Mouse (Mus musculus) midbrain, embryonic 11.5 days (tissue): ENCODE measurements at regions not wholly inside any gene's neighbourhood (a gene's known extent, or its start where the extent isn't known, plus 50 kb on each side); places are given as distances from the start of the nearest gene placed in this dataset.

Experiments used
- ATAC-seq: fragments of 200-750 bp; cut with Nextera tagmentation; 2 replicates; pipeline ENCODE4 v1.8.0; 2017; ENCODE audit warnings: moderate TSS enrichment, moderate library complexity; ENCODE audit not compliant: low FRiP score
- DNase-seq: peaks from one replicate; pipeline ENCODE4 v3.0.0; 2015; ENCODE audit warnings: low spot score; ENCODE audit errors: missing footprints
- H3K27ac ChIP-seq: fragments of 300-500 bp; sonication (generic); 2 replicates; pipeline ENCODE4 v1.5.1; 2014; ENCODE audit warnings: low read depth, low read length
- H3K27me3 ChIP-seq: fragments of 300-500 bp; sonication (generic); 2 replicates; pipeline ENCODE4 v1.6.1; 2014; ENCODE audit warnings: mild to moderate bottlenecking, low read length, moderate library complexity, mixed read lengths; ENCODE audit not compliant: control insufficient read depth, insufficient read depth
- H3K36me3 ChIP-seq: fragments of 300-500 bp; sonication (generic); 2 replicates; pipeline ENCODE4 v1.6.1; 2014; ENCODE audit warnings: mild to moderate bottlenecking, low read length, moderate library complexity, mixed read lengths; ENCODE audit not compliant: control insufficient read depth, insufficient read depth
- H3K4me1 ChIP-seq: fragments of 300-500 bp; sonication (generic); 2 replicates; pipeline ENCODE4 v1.6.1; 2014; ENCODE audit warnings: low read length; ENCODE audit not compliant: control insufficient read depth, insufficient read depth
- H3K4me2 ChIP-seq: fragments of 300-500 bp; sonication (generic); 2 replicates; pipeline ENCODE4 v1.6.1; 2014; ENCODE audit warnings: mild to moderate bottlenecking, moderate library complexity
- H3K4me3 ChIP-seq: fragments of 300-500 bp; sonication (generic); 2 replicates; pipeline ENCODE4 v1.5.1; 2014; ENCODE audit warnings: low read depth, low read length
- H3K9ac ChIP-seq: fragments of 300-500 bp; sonication (generic); 2 replicates; pipeline ENCODE4 v1.6.1; 2014; ENCODE audit warnings: low read length
- H3K9me3 ChIP-seq: fragments of 300-500 bp; sonication (generic); 2 replicates; pipeline ENCODE4 v1.6.1; 2016; ENCODE audit warnings: low read length; ENCODE audit not compliant: control insufficient read depth
- whole genome bisulfite sequencing: fragments of 180-500 bp; shearing (Covaris S2); extraction: QIAGEN DNeasy Blood & Tissue Kit; methylation state at CpG from one replicate; pipeline ENCODE4 v1.1.7; 2014; 5-methylcytosine and 5-hydroxymethylcytosine counted together

DNA sequence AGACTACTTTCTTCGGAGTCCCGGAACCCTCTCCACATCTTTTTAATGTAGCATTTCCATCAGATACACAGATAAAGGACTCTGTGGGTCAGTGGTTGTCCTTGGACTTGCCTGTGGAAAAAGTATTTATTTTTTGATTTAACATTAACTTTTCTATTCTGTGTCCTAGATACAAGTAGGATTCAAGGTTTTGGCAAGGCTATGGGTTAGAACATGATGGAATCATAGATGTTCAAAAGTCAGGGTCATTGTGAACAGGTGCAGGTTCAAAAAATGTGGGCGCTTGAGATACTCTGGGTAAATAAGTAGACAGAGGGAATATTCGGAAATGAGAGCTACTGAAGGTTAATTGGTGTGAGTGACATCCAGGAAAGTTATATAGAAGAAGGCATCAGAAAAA is 347.7 kb downstream of the Cypt12 start:
- Histone ChIP-seq H3K4me1 (no peaks in the 10 kb centered on the region), H3K4me3 (no peak overlapping the region), H3K4me2 (no peak overlapping the region), H3K36me3 (no peaks in the 10 kb centered on the region), H3K9ac (no peak overlapping the region), H3K27me3 (no peaks in the 10 kb centered on the region), H3K27ac (no peak overlapping the region), H3K9me3 (no peaks in the 10 kb centered on the region)
- no peak for DNase-seq
- WGBS = 90% methylated on average over 4 of the region's 4 CpGs
- ATAC-seq = no peak

DNA sequence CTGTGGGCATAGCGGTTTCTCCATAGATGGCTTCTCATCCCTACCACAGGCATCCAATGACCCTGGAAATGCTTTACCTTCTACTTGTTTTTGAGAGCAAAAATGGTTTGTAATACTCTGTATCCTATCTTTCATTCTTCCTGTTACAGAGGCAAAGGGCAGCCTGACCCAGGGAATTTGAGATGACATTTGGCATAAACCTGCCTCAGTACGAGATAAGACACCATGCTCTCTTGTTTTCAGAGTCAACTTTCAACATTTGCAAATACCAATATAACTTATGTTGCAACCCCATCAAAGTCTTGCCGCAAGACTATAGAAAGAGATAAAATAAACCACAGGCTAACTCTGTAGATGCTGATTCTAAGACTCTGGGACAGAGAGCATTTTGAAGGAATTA is 350.5 kb downstream of the Cypt12 start:
- Histone ChIP-seq H3K9ac (no peak overlapping the region), H3K36me3 (no peaks in the 10 kb centered on the region), H3K27me3 (no peaks in the 10 kb centered on the region), H3K4me2 (no peak overlapping the region), H3K4me1 (no peaks in the 10 kb centered on the region), H3K9me3 (no peaks in the 10 kb centered on the region), H3K27ac (no peak overlapping the region), H3K4me3 (no peak overlapping the region)
- ATAC-seq = no peak
- DNase-seq = no peak
- WGBS = 87% methylated on average over 3 of the region's 3 CpGs

DNA sequence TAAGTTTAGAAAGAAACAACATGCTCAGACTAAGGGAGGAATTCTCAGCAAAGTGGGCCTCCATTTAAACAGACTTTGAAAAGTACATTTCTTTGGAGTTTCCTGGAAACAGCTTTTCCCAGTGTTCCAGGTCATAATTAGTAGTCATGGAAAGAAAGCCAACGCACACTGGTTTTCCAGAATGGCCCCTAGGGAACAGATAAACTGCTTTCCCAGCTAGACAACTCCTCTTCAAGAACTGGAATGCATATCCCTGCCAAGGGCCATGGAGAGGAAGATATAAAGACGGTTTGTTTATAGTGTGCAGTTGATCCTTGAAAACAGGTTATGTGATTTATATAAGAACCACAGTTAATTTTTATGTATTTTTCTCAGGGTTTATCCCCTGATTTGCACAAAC is 351.3 kb downstream of the Cypt12 start:
- H3K27ac ChIP-seq = no peak overlapping the region
- H3K36me3 ChIP-seq = no peaks in the 10 kb centered on the region
- ATAC-seq (no peak), DNase-seq (no peak)
- H3K9ac ChIP-seq = no peak overlapping the region
- H3K9me3 ChIP-seq = no peaks in the 10 kb centered on the region
- no peak overlapping the region for H3K4me2 ChIP-seq
- WGBS = 76% methylated on average over 2 of the region's 2 CpGs
- no peaks in the 10 kb centered on the region for H3K4me1 ChIP-seq
- no peaks in the 10 kb centered on the region for H3K27me3 ChIP-seq
- H3K4me3 ChIP-seq = no peak overlapping the region

GRCm38 (mm10) chr3:18319433-18319832 is 371.2 kb downstream of the Cypt12 start:
- Histone ChIP-seq H3K9ac (no peak overlapping the region), H3K4me2 (no peak overlapping the region), H3K9me3 (no peaks in the 10 kb centered on the region), H3K27ac (no peak overlapping the region), H3K36me3 (no peaks in the 10 kb centered on the region), H3K4me3 (no peak overlapping the region), H3K27me3 (no peaks in the 10 kb centered on the region), H3K4me1 (no peaks in the 10 kb centered on the region)
- WGBS = 85% methylated on average over 2 of the region's 2 CpGs
- no peak for ATAC-seq
- DNase-seq = no peak

- Histone ChIP-seq H3K4me3 (no peak overlapping the region), H3K27me3 (no peaks in the 10 kb centered on the region), H3K36me3 (no peaks in the 10 kb centered on the region), H3K9ac (no peak overlapping the region), H3K27ac (no peak overlapping the region), H3K4me1 (no peaks in the 10 kb centered on the region), H3K4me2 (no peak overlapping the region), H3K9me3 (no peaks in the 10 kb centered on the region)
- DNase-seq = no peak
- no peak for ATAC-seq
Measured at GRCm38 (mm10) chr3:18333182-18333581, 385.0 kb downstream of the Cypt12 start.

GRCm38 (mm10) chr3:18339189-18339588 is 391.0 kb downstream of the Cypt12 start:
- Histone ChIP-seq H3K9ac (no peak overlapping the region), H3K36me3 (no peaks in the 10 kb centered on the region), H3K9me3 (no peaks in the 10 kb centered on the region), H3K4me1 (no peaks in the 10 kb centered on the region), H3K27me3 (no peaks in the 10 kb centered on the region), H3K27ac (no peak overlapping the region), H3K4me2 (no peak overlapping the region), H3K4me3 (no peak overlapping the region)
- WGBS = 37% methylated on average over 1 of the region's 1 CpGs
- DNase-seq (no peak), ATAC-seq (no peak)

DNA sequence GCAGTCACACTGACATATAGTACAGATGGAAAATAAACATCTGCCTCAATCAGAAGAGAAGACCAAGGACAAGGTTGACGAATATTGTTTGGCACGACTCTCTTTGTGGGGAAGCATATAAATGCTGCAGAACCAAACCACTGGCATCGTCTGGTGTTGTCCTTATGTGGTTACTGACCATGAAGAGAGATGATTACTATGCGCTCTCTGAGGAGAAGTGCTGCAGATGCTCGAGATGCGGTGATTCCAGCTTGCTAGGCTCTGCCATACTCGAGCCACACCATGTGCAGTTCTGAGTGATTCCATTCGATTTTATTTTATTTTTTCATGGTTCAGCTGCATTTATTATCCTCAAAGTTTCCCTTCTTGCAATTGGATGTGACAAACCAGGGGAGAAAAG is 393.5 kb downstream of the Cypt12 start:
- no peak overlapping the region for H3K4me3 ChIP-seq
- 86% methylated on average over 8 of the region's 8 CpGs for WGBS
- H3K27me3 ChIP-seq = no peaks in the 10 kb centered on the region
- no peaks in the 10 kb centered on the region for H3K4me1 ChIP-seq
- H3K9me3 ChIP-seq = no peaks in the 10 kb centered on the region
- H3K36me3 ChIP-seq = no peaks in the 10 kb centered on the region
- H3K27ac ChIP-seq = no peak overlapping the region
- no peak overlapping the region for H3K4me2 ChIP-seq
- ATAC-seq = no peak
- H3K9ac ChIP-seq = no peak overlapping the region
- no peak for DNase-seq

- Histone ChIP-seq H3K9ac (no peak overlapping the region), H3K4me3 (no peak overlapping the region), H3K27me3 (no peaks in the 10 kb centered on the region), H3K4me2 (no peak overlapping the region), H3K27ac (no peak overlapping the region), H3K4me1 (no peaks in the 10 kb centered on the region), H3K9me3 (no peaks in the 10 kb centered on the region), H3K36me3 (no peaks in the 10 kb centered on the region)
- 90% methylated on average over 8 of the region's 8 CpGs for WGBS
- DNase-seq = no peak
- ATAC-seq = no peak
Measured at GRCm38 (mm10) chr3:18378014-18379005, 430.1 kb downstream of the Cypt12 start.

- H3K4me3 ChIP-seq = no peak overlapping the region
- H3K9me3 ChIP-seq = no peaks in the 10 kb centered on the region
- H3K36me3 ChIP-seq = no peaks in the 10 kb centered on the region
- no peaks in the 10 kb centered on the region for H3K27me3 ChIP-seq
- ATAC-seq = no peak
- no peak overlapping the region for H3K27ac ChIP-seq
- DNase-seq = no peak
- WGBS = 85% methylated on average over 4 of the region's 4 CpGs
- no peak overlapping the region for H3K4me2 ChIP-seq
- no peaks in the 10 kb centered on the region for H3K4me1 ChIP-seq
- no peak overlapping the region for H3K9ac ChIP-seq
Measured at GRCm38 (mm10) chr3:18421886-18422575, 473.8 kb downstream of the Cypt12 start.
